Mouse (Mus musculus) midbrain, embryonic 14.5 days (tissue): ENCODE results near the gene Ccdc137. TPM values are rescaled to one million over a fixed set of nuclear protein-coding genes. Genes with fewer than 3 reads are reported as not detected.

ENCODE experiments used
- ATAC-seq: fragments of 200-750 bp; cut with Nextera tagmentation; 2 replicates; pipeline ENCODE4 v1.8.0; 2017; ENCODE audit warnings: moderate number of reproducible peaks, moderate library complexity; ENCODE audit not compliant: low FRiP score, low TSS enrichment
- DNase-seq: peaks from one replicate; pipeline ENCODE4 v3.0.0-alpha.2; 2015
- H3K27ac ChIP-seq: fragments of 300-500 bp; sonication (generic); replicated peaks from 2 replicates; pipeline ENCODE4 v1.5.1; 2014; ENCODE audit warnings: mild to moderate bottlenecking, low read depth, low read length, moderate library complexity
- H3K27me3 ChIP-seq: fragments of 300-500 bp; sonication (generic); 2 replicates; pipeline ENCODE4 v1.6.1; 2014; ENCODE audit warnings: low read length, control low read depth, mixed read lengths; ENCODE audit not compliant: control insufficient read depth, insufficient read depth
- H3K36me3 ChIP-seq: fragments of 300-500 bp; sonication (generic); 2 replicates; pipeline ENCODE4 v1.6.1; 2014; ENCODE audit warnings: low read length, control low read depth; ENCODE audit not compliant: control insufficient read depth, insufficient read depth
- H3K4me1 ChIP-seq: fragments of 300-500 bp; sonication (generic); 2 replicates; pipeline ENCODE4 v1.6.1; 2014; ENCODE audit warnings: mild to moderate bottlenecking, antibody characterized with exemption, low read length, control low read depth; ENCODE audit not compliant: control insufficient read depth, insufficient read depth
- H3K4me2 ChIP-seq: fragments of 300-500 bp; sonication (generic); 2 replicates; pipeline ENCODE4 v1.6.1; 2014; ENCODE audit warnings: mild to moderate bottlenecking, low read length, moderate library complexity
- H3K4me3 ChIP-seq: fragments of 300-500 bp; sonication (generic); replicated peaks from 2 replicates; pipeline ENCODE4 v1.5.1; 2014; ENCODE audit warnings: low read depth, low read length
- H3K9ac ChIP-seq: fragments of 300-500 bp; sonication (generic); replicated peaks from 2 replicates; pipeline ENCODE4 v1.6.1; 2014; ENCODE audit warnings: mild to moderate bottlenecking, low read length, moderate library complexity
- H3K9me3 ChIP-seq: fragments of 300-500 bp; sonication (generic); 2 replicates; pipeline ENCODE4 v1.6.1; 2016; ENCODE audit warnings: low read length, control low read depth, mixed read lengths; ENCODE audit not compliant: control insufficient read depth
- WGBS: fragments of 180-500 bp; shearing (Covaris S2); extraction: QIAGEN DNeasy Blood & Tissue Kit; methylation state at CpG from one replicate; pipeline ENCODE4 v1.1.7; 2014; 5-methylcytosine and 5-hydroxymethylcytosine counted together
- polyA plus RNA-seq: library from polyadenylated mRNA; unstranded; fragments of >200 nt; fragmentation: Nextera tagmentation; extraction: Ambion mirVana; gene quantifications from 2 replicates; pipeline ENCODE4 v1.2.1, GENCODE M21; 2014

The Ccdc137 gene
- polyA plus RNA-seq, 1 experiment from 2014 or later = 19.9 TPM

DNA sequence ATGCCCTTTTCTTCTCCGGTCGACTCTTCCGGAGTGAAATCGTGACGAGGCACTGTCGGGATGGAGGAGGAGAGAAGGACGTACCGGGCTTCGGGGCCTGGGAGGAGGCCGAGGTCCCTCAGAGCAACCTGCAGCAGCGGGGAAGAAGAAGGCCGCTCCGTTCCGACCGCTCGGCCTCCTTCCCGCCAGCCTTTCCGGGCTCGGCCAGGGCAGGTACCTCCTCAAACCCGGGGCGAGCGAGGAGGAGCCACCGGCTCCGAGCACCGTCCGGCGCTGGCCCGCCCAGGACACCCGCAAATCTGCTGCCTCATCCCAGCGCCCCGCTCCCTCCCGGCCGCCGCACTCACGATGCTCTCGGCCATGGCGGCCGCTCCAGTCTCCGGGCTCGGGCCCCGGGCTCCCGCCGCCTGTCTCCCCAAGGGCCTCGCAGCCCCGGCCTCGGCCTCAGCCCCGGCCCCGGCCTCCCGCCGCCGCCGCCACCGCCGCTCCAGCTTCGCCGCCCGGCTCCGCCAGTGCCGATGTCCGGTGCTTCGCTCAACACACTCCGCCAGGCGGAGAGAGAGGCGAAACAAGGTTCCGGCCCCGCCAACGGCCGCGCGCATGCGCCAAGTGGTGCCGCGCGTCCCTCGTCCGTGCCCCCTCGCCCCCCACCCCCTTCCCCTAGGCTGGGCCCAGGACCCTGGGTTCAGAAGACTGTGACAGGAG is 20.6 kb upstream of the Ccdc137 start, which contains the start of gene Nploc4:
Nploc4 (minus strand) TSS at position 557 of the 705 bp plus-strand sequence.
- under 1% methylated on average over 77 of the region's 77 CpGs for WGBS
- DNase-seq = peak; percentile 94
- ATAC-seq = peak; percentile 77

GRCm38 (mm10) chr11:120437857-120438385 is 20.0 kb upstream of the Ccdc137 start:
- no peak overlapping the region for H3K27ac ChIP-seq
- DNase-seq = no peak

More for the DNA sequence above, 20.6 kb upstream of the Ccdc137 start, which contains the start of gene Nploc4:
- Histone ChIP-seq H3K9ac (peak within 1 kb of the TSS; percentile 92), H3K9me3 (no peaks in the 10 kb centered on the region), H3K36me3 (peaks cover 30% of the 10 kb centered on the region), H3K4me1 (peaks cover 11% of the 10 kb centered on the region), H3K4me3 (peak within 1 kb of the TSS; percentile 96), H3K27ac (peak within 1 kb of the TSS; percentile 74), H3K4me2 (peak within 1 kb of the TSS; percentile 95), H3K27me3 (no peaks in the 10 kb centered on the region)

DNA sequence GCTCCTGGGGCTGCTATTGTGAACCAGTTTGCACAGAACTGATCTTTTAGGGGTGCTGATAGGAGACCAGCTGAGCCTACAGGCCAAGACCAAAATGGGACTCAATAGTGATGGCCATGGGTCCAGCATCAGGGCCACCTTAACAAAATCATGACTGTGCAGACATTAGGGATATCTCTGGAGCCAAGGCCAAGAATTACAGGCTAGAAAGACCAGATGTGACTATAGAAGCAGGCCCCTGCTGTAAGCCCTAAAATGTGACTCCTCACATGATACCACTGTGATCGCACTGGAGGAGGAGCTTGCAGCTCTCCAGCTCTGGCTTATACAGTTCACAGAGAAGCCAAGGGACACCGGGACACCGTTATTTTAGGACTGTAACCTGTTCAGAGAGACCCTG is 15.6 kb upstream of the Ccdc137 start, which contains the start of gene Tspan10:
Tspan10 (plus strand) TSS at position 301 of the 400 bp plus-strand sequence.
- no peaks in the 10 kb centered on the region for H3K9me3 ChIP-seq
- no peaks in the 10 kb centered on the region for H3K27me3 ChIP-seq
- ATAC-seq = no peak
- no peak within 1 kb of the TSS for H3K4me2 ChIP-seq
- H3K27ac ChIP-seq = no peak within 1 kb of the TSS
- no peak for DNase-seq
- WGBS = 95% methylated on average over 3 of the region's 3 CpGs
- no peak within 1 kb of the TSS for H3K9ac ChIP-seq
- no peaks in the 10 kb centered on the region for H3K4me1 ChIP-seq
- H3K36me3 ChIP-seq = no peaks in the 10 kb centered on the region
- no peak within 1 kb of the TSS for H3K4me3 ChIP-seq

More at GRCm38 (mm10) chr11:120437857-120438385, 20.0 kb upstream of the Ccdc137 start:
- peaks cover 24% of the 10 kb centered on the region for H3K36me3 ChIP-seq
- H3K4me1 ChIP-seq = peaks cover 11% of the 10 kb centered on the region
- H3K4me3 ChIP-seq = peak overlapping the region; percentile 96
- peak overlapping the region; percentile 92; the same call in 1 of the 2 replicates for H3K9ac ChIP-seq
- H3K9me3 ChIP-seq = no peaks in the 10 kb centered on the region
- ATAC-seq = no peak
- H3K4me2 ChIP-seq = peak overlapping the region; percentile 95
- 29% methylated on average over 12 of the region's 12 CpGs for WGBS
- no peaks in the 10 kb centered on the region for H3K27me3 ChIP-seq

GRCm38 (mm10) chr11:120442765-120443280 is 15.1 kb upstream of the Ccdc137 start:
- WGBS = 91% methylated on average over 3 of the region's 3 CpGs
- Histone ChIP-seq H3K4me3 (no peak overlapping the region), H3K9ac (no peak overlapping the region), H3K4me2 (no peak overlapping the region), H3K9me3 (no peaks in the 10 kb centered on the region), H3K27me3 (no peaks in the 10 kb centered on the region), H3K27ac (no peak overlapping the region), H3K4me1 (no peaks in the 10 kb centered on the region), H3K36me3 (no peaks in the 10 kb centered on the region)
- DNase-seq (no peak), ATAC-seq (no peak)

DNA sequence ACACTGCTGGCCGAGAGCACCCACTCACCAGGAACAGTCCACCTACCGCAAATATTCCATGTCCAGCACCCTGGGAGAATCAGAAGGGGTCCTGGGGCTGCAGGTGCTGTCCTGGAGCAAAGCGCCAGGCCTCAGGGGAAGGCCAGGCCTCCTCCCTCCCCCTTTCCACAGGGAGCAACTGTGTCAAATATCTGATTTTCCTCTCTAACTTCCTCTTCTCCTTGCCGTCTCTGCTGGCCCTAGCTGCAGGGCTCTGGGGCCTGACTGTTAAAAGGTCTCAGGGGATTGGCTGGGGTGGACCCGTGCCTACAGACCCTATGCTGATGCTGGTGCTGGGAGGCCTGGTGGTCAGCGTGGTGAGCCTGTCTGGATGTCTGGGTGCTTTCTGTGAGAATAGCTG is 13.8 kb upstream of the Ccdc137 start:
- Histone ChIP-seq H3K9ac (no peak overlapping the region), H3K4me3 (no peak overlapping the region), H3K4me1 (no peaks in the 10 kb centered on the region), H3K9me3 (no peaks in the 10 kb centered on the region), H3K27me3 (no peaks in the 10 kb centered on the region), H3K27ac (no peak overlapping the region), H3K36me3 (no peaks in the 10 kb centered on the region), H3K4me2 (no peak overlapping the region)
- 70% methylated on average over 6 of the region's 6 CpGs for WGBS
- ATAC-seq (no peak), DNase-seq (no peak)

DNA sequence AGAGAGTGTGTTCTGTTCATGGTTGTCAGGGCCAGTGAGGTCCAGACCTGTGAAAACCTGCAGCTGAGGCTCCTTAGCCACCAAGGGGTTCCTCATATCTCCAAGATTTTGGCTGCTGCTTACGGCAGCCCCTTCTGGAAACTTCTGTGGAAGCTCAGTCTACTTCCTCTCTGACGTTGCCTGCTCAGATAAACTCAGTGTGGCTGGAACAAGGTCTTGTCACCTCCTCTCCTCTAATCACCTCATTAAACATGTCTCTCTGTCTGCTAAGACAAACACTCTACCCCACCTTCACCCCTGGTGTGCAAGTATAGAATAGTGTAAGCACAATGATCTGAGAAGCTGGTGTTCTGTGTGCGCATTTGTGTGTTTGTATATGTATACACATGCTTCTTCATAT is 12.4 kb upstream of the Ccdc137 start:
- ATAC-seq (no peak), DNase-seq (no peak)
- no peak overlapping the region for H3K9ac ChIP-seq
- H3K27me3 ChIP-seq = no peaks in the 10 kb centered on the region
- no peak overlapping the region for H3K27ac ChIP-seq
- WGBS = 83% methylated on average over 3 of the region's 3 CpGs
- no peak overlapping the region for H3K4me3 ChIP-seq
- H3K9me3 ChIP-seq = no peaks in the 10 kb centered on the region
- H3K4me1 ChIP-seq = no peaks in the 10 kb centered on the region
- no peak overlapping the region for H3K4me2 ChIP-seq
- no peaks in the 10 kb centered on the region for H3K36me3 ChIP-seq

DNA sequence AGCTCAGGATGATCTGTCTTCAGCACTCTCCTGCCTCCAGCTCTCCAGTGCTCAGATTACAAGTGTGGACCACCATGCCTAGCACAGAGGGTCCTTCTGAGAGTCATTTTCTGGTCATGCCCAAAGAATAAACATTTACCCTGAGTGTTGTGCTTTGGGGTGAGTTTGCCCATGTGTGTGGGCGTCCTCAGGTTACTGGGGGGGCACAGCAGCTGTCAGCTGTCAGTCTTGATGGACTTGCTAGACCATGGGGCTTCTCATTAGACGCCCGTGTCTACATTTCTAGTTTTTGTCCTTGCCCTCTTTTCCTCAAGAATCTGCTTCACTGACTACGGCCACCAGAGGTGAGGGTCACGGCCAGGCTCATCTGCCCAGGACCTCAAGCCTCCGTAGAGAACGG is 10.7 kb upstream of the Ccdc137 start:
- H3K4me2 ChIP-seq = no peak overlapping the region
- ATAC-seq = no peak

DNA sequence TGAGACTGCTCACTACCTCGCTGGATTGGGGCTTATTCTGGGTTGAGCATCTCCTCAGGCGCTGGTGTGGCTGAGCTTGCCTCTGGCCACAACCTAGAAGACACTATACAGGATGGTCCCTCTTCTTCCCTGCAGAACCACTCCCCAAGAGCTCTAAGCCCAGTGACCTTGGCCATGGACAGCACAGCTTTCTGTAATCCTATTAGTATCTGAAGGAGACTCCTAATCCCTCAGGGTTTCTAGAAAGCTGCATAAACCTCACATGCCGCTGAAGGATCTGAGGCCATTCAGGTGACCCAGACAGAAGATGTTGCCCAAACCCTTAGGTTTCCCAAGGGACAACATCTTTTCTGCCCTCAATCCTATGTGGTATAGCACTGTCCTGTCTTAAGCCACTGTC is 5.7 kb upstream of the Ccdc137 start:
- no peaks in the 10 kb centered on the region for H3K9me3 ChIP-seq
- no peaks in the 10 kb centered on the region for H3K36me3 ChIP-seq
- no peak overlapping the region; the same call in 1 of the 2 replicates for H3K9ac ChIP-seq
- H3K27me3 ChIP-seq = no peaks in the 10 kb centered on the region
- no peak overlapping the region for H3K27ac ChIP-seq
- no peak for ATAC-seq
- 56% methylated on average over 3 of the region's 3 CpGs for WGBS
- H3K4me1 ChIP-seq = peaks cover 6% of the 10 kb centered on the region; the same call in 1 of the 2 replicates
- no peak for DNase-seq
- no peak overlapping the region for H3K4me2 ChIP-seq
- no peak overlapping the region for H3K4me3 ChIP-seq

More for the DNA sequence above, 10.7 kb upstream of the Ccdc137 start:
- H3K27ac ChIP-seq = no peak overlapping the region
- no peak overlapping the region for H3K9ac ChIP-seq
- no peaks in the 10 kb centered on the region for H3K9me3 ChIP-seq
- no peak overlapping the region for H3K4me3 ChIP-seq
- no peaks in the 10 kb centered on the region for H3K4me1 ChIP-seq
- no peak for DNase-seq
- H3K36me3 ChIP-seq = no peaks in the 10 kb centered on the region
- WGBS = 85% methylated on average over 7 of the region's 7 CpGs
- no peaks in the 10 kb centered on the region for H3K27me3 ChIP-seq
